Mouse (Mus musculus) embryonic facial prominence, embryonic 14.5 days (tissue): ENCODE results near the gene Tomm7. TPM values are rescaled to one million over a fixed set of nuclear protein-coding genes. Genes with fewer than 3 reads are reported as not detected.
"Not testable (repeated sequence)": the region's sequence is repeated elsewhere in the genome, so short reads cannot be mapped to it uniquely, and the experiment has no call there.

Experiments
- ATAC-seq: fragments of 200-750 bp; cut with Nextera tagmentation; 2 replicates; pipeline ENCODE4 v1.8.0; 2017; ENCODE audit warnings: low read depth, moderate number of reproducible peaks, moderate TSS enrichment
- DNase-seq: peaks from one replicate; pipeline ENCODE4 v3.0.0-alpha.2; 2015; ENCODE audit warnings: low spot score
- H3K27ac ChIP-seq: fragments of 300-500 bp; sonication (generic); replicated peaks from 2 replicates; pipeline ENCODE4 v1.5.1; 2014; ENCODE audit warnings: low read depth, mild to moderate bottlenecking, low read length, moderate library complexity
- H3K27me3 ChIP-seq: fragments of 300-500 bp; sonication (generic); replicated peaks from 2 replicates; pipeline ENCODE4 v1.6.1; 2014; ENCODE audit warnings: low read length; ENCODE audit not compliant: control insufficient read depth, insufficient read depth
- H3K36me3 ChIP-seq: fragments of 300-500 bp; sonication (generic); 2 replicates; pipeline ENCODE4 v1.6.1; 2014; ENCODE audit warnings: low read length, mixed read lengths; ENCODE audit not compliant: control insufficient read depth, insufficient read depth
- H3K4me1 ChIP-seq: fragments of 300-500 bp; sonication (generic); 2 replicates; pipeline ENCODE4 v1.6.1; 2014; ENCODE audit warnings: antibody characterized with exemption, low read length; ENCODE audit not compliant: control insufficient read depth, insufficient read depth
- H3K4me2 ChIP-seq: fragments of 300-500 bp; sonication (generic); 2 replicates; pipeline ENCODE4 v1.6.1; 2014; ENCODE audit warnings: low read depth, mild to moderate bottlenecking, low read length, moderate library complexity, mixed read lengths
- H3K4me3 ChIP-seq: fragments of 300-500 bp; sonication (generic); 2 replicates; pipeline ENCODE4 v1.5.1; 2014; ENCODE audit warnings: low read depth, mild to moderate bottlenecking, low read length
- H3K9ac ChIP-seq: fragments of 300-500 bp; sonication (generic); 2 replicates; pipeline ENCODE4 v1.6.1; 2014; ENCODE audit warnings: low read depth, mild to moderate bottlenecking, low read length, moderate library complexity, mixed read lengths
- H3K9me3 ChIP-seq: fragments of 300-500 bp; sonication (generic); 2 replicates; pipeline ENCODE4 v1.6.1; 2016; ENCODE audit warnings: low read length; ENCODE audit not compliant: control insufficient read depth
- WGBS: fragments of 180-500 bp; shearing (Covaris S2); extraction: QIAGEN DNeasy Blood & Tissue Kit; methylation state at CpG from one replicate; pipeline ENCODE4 v1.1.7; 2014; 5-methylcytosine and 5-hydroxymethylcytosine counted together
- polyA plus RNA-seq: library from polyadenylated mRNA; unstranded; fragments of >200 nt; fragmentation: Nextera tagmentation; extraction: Ambion mirVana; gene quantifications from 2 replicates; pipeline ENCODE4 v1.2.1, GENCODE M21; 2014

Gene Tomm7
- 104 and 120 TPM in 2 replicates for polyA plus RNA-seq

DNA sequence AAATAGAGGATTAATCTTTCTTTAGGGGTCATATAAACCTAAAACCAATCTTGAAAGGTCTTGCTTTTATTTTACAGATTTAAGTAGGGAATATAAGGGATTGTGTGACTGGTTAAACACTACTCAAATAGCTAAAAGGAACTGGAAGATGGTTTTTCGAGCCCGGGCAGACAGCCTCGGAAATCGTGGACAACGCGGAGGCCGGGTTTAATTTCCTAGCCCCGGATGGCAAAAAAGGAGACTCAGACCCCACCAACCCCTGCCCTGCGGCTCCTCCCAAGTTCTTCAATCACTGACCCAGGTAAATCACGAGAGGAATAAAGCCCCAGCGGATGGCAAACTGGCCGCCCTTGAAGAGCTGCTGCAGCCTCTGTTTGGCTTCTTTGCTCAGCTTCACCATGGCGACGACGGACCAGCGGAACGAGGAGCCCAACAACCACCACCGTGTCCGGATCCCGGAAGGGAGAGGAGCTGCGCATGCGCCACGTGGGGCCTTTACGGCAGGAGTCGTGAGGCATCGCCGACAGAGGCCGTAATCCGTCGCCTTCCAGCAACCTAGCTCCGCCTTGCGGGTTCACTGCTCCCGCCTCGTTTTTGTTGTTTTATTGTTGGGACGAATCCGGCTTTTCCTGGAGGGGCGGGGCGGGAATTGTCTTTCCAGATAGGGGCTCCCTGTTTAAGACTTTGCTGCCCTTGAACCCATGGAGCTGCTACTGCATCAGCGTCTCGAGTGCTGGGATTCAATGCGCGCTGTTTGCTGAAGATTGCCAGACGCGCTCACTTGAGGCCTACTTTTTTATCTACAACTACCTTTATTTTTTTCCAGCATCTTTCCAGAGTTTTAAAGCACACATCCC lies at the start of gene Tomm7:
Gene Tomm7, minus strand, starts transcription at position 488 of the 857 bp plus-strand sequence.
- Histone ChIP-seq H3K27me3 (no peaks in the 10 kb centered on the region), H3K4me1 (0 out of 2 replicates have a peak, but pooled peaks cover 4% of the 10 kb centered on the region), H3K36me3 (peaks cover 12% of the 10 kb centered on the region), H3K4me2 (peak within 1 kb of the TSS; percentile 67), H3K27ac (peak within 1 kb of the TSS; percentile 86), H3K9me3 (no peaks in the 10 kb centered on the region), H3K4me3 (peak within 1 kb of the TSS; percentile 69), H3K9ac (peak within 1 kb of the TSS; percentile 82)
- DNase-seq (peak; percentile 99), ATAC-seq (peak; percentile 98)
- WGBS, result 1% methylated on average over 39 of the region's 44 CpGs

DNA sequence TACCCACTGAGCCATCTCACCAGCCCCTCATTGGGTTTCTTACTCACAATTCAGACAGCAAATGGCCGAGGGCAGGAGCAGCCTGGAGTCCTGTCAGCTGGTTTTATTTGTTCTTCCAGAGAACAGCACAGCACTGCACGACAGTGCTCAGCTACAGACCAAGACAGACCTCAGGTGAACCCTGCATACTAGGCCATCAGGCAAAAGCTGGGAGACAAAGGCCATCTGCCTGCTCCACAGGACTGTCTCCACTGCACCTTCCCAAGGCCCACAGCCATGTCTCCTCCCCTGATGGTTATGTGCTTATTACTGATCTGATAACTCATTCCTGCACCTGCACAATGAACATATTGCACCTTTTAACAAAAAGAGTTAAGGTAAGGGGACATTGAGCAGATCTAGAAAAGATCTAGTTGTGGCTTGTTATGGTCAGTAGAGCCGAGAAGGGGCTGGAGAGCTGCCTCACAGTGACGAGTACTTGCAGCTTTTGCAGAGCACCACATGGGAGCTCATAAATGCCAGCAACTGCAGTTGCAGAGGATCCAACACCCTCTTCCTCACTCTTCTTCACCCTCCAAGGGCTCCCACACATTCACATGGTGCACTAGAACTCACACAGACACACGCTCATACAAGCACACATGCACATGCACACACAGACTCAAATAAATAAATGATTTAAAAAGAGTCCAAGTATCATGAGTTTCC lies 49.3 kb upstream of the Tomm7 start:
- no peaks in the 10 kb centered on the region for H3K27me3 ChIP-seq
- H3K9me3 ChIP-seq, result no peaks in the 10 kb centered on the region
- H3K4me2 ChIP-seq, result no peak overlapping the region
- no peak for ATAC-seq
- H3K27ac ChIP-seq, result no peak overlapping the region
- H3K4me3 ChIP-seq, result no peak overlapping the region
- H3K4me1 ChIP-seq, result no peaks in the 10 kb centered on the region
- no peaks in the 10 kb centered on the region for H3K36me3 ChIP-seq
- H3K9ac ChIP-seq, result no peak overlapping the region
- no peak for DNase-seq
- WGBS, result 74% methylated on average over 5 of the region's 5 CpGs

DNA sequence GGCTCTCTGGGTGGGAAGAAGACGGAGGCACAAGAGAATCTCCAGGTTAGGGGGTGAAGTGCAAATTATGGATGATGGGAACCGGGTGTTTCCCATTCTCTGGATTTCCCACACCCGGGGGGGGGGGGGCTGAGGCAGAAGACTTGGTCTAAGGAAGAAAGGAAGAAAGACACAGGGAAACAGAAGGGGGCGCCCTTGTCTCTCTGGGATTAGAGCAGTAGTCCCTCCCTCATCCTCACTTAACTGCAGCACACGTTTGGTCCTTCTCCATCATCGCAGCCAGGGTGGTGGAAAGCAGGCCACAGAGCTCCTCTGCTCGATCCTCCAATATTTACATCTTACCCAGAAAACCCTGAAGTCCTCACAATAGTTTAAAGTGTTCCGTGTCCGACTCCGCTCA lies 46.8 kb upstream of the Tomm7 start:
- H3K9ac ChIP-seq, result no peak overlapping the region
- H3K9me3 ChIP-seq, result no peaks in the 10 kb centered on the region
- ATAC-seq (no peak), DNase-seq (peak; percentile 63)
- 40% methylated on average over 10 of the region's 10 CpGs for WGBS
- H3K4me2 ChIP-seq, result no peak overlapping the region
- no peak overlapping the region for H3K27ac ChIP-seq
- no peaks in the 10 kb centered on the region for H3K4me1 ChIP-seq
- H3K36me3 ChIP-seq, result no peaks in the 10 kb centered on the region
- H3K27me3 ChIP-seq, result no peaks in the 10 kb centered on the region
- no peak overlapping the region for H3K4me3 ChIP-seq

DNA sequence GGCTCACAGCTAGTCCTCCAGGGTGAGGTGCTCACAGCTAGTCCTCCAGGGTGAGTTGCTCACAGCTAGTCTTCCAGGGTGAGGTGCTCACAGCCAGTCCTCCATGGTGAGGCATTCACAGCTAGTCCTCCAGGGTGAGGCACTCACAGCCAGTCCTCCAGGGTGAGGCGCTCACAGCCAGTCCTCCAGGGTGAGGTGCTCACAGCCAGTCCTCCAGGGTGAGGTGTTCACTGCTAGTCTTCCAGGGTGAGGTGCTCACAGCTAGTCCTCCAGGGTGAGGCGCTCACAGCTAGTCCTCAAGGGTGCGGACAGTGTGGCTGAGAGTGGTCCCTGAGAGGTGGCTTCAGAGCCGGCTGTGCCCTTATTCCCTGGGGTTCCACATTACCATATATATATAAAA lies 45.5 kb upstream of the Tomm7 start:
- H3K9me3 ChIP-seq, result peaks cover under 1% of the 10 kb centered on the region; the same call in 1 of the 2 replicates
- H3K4me3 ChIP-seq, result no peak overlapping the region
- no peak overlapping the region for H3K27ac ChIP-seq
- H3K9ac ChIP-seq, result no peak overlapping the region
- WGBS, result 71% methylated on average over 4 of the region's 4 CpGs
- H3K36me3 ChIP-seq, result no peaks in the 10 kb centered on the region
- DNase-seq (no peak), ATAC-seq (no peak)
- no peak overlapping the region for H3K4me2 ChIP-seq
- H3K4me1 ChIP-seq, result no peaks in the 10 kb centered on the region
- no peaks in the 10 kb centered on the region for H3K27me3 ChIP-seq

DNA sequence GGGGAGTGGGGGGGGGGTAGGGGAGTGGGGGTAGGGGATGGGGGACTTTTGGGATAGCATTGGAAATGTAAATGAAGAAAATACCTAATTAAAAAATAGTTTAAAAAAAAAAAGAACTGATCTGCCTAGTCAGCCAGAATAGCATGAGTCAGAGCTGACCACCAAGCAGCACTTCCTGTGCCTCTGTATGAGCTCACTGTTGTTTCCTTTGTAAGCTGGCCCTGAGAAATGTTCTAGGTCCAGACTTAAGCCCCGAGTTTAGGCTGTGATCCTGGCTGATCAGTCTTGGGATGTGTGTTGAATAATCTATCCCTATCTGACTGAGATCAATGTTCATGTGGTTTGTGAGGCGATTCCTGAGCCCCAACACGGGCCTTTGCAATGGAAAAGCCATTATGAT lies 43.1 kb upstream of the Tomm7 start:
- 66% methylated on average over 3 of the region's 3 CpGs for WGBS
- no peak for ATAC-seq
- DNase-seq, result no peak

DNA sequence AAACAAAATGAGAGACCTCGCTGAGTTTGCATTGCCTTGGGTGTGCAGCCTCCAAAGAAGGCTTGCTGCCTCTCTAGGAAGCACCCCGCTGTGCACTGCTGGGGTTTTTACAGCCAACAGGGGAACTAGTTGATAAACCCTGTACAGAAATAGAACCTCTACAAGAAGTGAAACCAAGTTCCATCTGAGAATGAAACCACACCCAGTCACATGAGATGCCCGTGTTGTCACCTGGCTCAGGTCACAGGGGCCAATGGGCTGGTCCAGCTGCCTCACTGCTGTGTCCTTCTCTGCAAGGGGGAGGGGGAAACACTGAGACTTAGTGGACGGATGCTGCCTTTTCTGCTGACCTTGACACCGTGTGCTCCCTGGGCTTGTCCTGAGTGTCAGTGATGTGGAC lies 30.5 kb upstream of the Tomm7 start:
- Histone ChIP-seq H3K4me2 (no peak overlapping the region), H3K4me1 (no peaks in the 10 kb centered on the region), H3K36me3 (no peaks in the 10 kb centered on the region), H3K27me3 (no peaks in the 10 kb centered on the region), H3K9ac (no peak overlapping the region), H3K4me3 (no peak overlapping the region), H3K9me3 (no peaks in the 10 kb centered on the region), H3K27ac (no peak overlapping the region)
- DNase-seq (no peak), ATAC-seq (no peak)
- WGBS, result 57% methylated on average over 5 of the region's 5 CpGs

More for the DNA sequence above, 43.1 kb upstream of the Tomm7 start:
- Histone ChIP-seq H3K4me2 (no peak overlapping the region), H3K4me3 (no peak overlapping the region), H3K36me3 (no peaks in the 10 kb centered on the region), H3K27me3 (no peaks in the 10 kb centered on the region), H3K27ac (no peak overlapping the region), H3K9me3 (peaks cover 11% of the 10 kb centered on the region; the same call in 1 of the 2 replicates), H3K9ac (no peak overlapping the region), H3K4me1 (no peaks in the 10 kb centered on the region)

DNA sequence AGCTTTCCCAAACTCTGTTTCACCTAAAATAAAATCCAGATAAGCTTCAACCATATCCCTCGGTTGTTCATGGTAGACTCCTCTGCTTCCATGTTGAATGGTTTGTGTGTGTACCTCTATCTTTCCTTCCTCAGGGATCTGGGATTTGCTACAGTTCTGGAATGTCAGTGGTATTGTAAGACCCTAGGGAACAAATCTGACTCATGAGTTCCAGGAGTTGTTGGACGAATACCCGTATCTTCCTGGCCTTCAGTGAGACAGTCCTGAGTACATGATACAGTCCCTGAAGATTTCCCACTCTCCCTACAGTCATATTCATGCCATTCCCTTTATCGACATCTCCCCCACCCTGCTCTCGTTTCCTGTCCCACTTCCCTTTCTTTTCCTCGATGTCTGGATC lies 28.6 kb upstream of the Tomm7 start:
- Histone ChIP-seq H3K36me3 (no peaks in the 10 kb centered on the region), H3K9me3 (no peaks in the 10 kb centered on the region), H3K4me1 (no peaks in the 10 kb centered on the region), H3K4me2 (no peak overlapping the region), H3K9ac (no peak overlapping the region), H3K27ac (no peak overlapping the region), H3K27me3 (no peaks in the 10 kb centered on the region), H3K4me3 (no peak overlapping the region)
- no peak for ATAC-seq
- DNase-seq, result no peak
- WGBS, result 78% methylated on average over 6 of the region's 6 CpGs

DNA sequence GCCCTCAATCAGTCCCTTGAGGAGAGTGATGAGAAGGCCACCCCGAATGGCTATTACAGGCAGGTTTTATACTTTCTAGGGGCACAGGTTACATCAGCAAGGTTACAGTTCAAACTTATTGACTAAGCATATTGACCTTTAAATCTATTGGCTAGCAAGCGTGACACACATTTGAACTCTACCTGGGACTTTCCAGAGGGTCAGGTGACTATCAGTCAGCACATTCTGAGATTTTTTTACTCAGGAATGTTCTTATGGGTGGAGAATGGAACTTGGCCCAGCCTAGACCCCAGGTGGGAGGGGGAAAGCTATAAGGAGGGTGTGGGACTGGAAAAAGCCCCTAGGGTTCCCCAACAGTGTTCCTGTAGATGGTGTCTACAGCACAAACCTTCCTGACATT lies 27.4 kb upstream of the Tomm7 start:
- DNase-seq, H3K4me1 ChIP-seq, H3K27me3 ChIP-seq: not testable (repeated sequence)

More for the DNA sequence above, 27.4 kb upstream of the Tomm7 start:
- H3K9ac ChIP-seq, ATAC-seq, H3K9me3 ChIP-seq, H3K4me2 ChIP-seq, H3K36me3 ChIP-seq, H3K27ac ChIP-seq, H3K4me3 ChIP-seq: not testable (repeated sequence)
- whole genome bisulfite sequencing, result 85% methylated on average over 2 of the region's 2 CpGs
